Mouse (Mus musculus) lung, postnatal 14 days (tissue): Measurements from ENCODE around the gene Gm10053.

ENCODE experiments used
- DNase-seq: peaks from one replicate; pipeline ENCODE4 v3.0.0; 2021

Gene Gm10053

DNA sequence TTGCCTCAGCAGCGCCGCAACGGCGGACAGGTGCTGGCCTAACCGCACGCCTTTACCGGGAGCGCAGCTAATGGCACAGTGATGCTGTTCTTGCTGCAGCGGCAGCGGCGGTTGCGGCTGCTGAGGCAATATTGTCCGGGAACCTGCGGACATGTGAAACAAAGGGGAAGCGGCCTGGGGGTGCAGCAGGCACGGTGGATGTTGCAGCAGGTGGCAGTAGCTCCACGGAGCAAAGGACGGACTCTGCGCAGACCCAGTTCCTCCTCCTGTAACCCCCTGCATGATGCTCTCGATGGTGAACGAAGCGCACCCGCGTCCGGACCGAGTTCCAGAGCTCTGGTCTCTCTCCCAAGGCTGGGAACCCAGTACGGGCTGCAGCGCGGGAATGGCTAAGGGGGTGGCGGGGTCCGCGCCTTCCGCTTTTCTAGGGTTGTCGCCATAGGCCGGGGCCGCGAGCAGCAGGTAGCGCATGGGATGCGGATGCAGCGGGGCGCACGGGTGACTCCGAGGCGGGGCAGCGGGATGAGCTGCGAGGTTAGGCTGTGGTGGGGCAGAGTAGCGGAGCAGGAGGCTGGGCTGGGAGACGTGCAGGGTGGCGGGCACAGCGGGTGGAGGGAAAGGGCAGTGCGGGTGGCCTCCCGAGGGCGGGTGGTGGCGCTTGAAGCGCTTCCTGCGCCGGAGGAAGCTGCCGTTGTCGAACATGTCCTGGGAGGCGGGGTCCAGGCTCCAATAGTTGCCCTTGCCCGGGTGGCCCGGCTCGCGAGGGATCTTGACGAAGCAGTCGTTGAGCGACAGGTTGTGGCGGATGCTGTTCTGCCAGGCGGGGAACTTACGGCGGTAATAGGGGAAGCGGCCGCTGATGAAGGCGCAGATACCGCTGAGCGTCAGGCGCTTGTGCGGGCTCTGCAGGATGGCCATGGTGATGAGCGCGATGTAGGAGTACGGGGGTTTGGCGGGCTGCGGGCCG is 24.4 kb downstream of the Gm10053 start:
- no peak for DNase-seq

DNA sequence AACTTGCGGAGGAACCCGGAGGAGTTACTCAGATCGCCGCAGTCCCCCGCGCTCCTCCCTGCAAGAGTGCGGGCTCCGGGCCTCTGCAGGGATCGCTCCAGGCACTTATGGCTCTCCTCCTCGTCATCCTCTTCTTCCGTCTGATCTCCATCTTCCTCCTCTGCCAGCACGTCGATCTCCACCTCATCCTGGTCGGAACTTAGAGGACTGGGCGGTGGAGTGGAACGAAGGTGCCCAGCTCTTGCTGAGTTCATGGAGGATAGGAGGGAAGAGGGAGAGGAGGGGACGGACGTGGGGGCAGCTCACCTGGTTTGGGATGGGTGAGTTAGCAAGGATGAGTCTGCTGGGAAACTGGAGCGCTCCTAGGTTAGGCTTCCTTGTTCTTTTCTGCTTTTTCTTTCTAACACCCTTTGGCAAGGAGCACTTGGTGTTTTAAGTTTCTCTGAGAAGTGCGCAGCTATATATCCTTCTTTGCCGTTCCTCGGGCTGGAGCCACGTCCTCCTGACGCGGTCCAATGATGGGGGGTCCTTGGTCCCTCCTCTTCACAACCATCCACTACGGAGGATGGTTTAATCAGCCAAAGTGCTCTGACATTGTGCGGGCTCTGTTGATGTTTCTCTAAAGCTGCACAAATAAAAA is 25.2 kb downstream of the Gm10053 start, which contains the start of gene Foxd4:
Gene Foxd4, minus strand, starts transcription at position 617 of the 640 bp plus-strand sequence.
- DNase-seq = no peak

DNA sequence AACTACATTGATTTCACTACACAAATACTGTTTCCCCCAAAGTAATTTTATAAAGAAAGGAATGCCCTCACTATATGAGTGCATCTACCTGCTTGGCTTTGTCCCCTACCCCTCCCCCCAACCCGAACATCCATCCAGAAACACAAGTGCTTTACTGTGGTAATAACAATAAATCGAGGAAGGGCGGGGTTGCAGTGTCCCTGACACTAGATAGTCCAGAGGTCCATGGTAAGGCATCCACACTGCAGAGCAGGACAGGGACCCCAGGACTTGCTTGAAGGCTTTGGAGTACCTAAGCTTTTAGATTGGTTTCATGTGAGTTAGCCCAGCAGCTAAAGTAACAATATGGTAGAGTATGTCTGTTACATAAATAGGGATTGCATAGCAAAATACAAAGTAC is 26.2 kb downstream of the Gm10053 start:
- DNase-seq = no peak

DNA sequence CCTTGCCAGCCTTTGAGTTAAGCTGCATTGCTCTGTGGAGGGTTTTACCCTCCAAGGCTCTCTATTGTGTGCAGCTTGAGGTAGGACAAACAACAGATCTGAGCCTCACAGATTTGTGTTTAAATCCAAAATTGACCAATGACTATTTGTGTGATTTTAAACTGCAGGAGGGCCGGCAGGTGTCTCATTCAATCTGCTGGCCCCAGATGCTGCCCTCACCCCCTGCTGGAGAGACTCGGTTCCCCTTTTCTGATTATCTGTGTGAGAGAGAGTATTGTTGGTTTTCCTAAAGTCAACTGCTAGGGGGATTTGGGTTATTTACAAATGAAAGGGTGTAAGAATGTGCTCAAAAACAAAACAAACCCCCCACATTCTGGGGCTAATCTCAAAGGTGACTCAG is 26.8 kb downstream of the Gm10053 start:
- DNase-seq = no peak

GRCm38 (mm10) chr19:24902821-24903220 is 27.3 kb downstream of the Gm10053 start:
- DNase-seq = no peak

- DNase-seq = no peak
Measured at GRCm38 (mm10) chr19:24907655-24908054, 32.2 kb downstream of the Gm10053 start.

DNA sequence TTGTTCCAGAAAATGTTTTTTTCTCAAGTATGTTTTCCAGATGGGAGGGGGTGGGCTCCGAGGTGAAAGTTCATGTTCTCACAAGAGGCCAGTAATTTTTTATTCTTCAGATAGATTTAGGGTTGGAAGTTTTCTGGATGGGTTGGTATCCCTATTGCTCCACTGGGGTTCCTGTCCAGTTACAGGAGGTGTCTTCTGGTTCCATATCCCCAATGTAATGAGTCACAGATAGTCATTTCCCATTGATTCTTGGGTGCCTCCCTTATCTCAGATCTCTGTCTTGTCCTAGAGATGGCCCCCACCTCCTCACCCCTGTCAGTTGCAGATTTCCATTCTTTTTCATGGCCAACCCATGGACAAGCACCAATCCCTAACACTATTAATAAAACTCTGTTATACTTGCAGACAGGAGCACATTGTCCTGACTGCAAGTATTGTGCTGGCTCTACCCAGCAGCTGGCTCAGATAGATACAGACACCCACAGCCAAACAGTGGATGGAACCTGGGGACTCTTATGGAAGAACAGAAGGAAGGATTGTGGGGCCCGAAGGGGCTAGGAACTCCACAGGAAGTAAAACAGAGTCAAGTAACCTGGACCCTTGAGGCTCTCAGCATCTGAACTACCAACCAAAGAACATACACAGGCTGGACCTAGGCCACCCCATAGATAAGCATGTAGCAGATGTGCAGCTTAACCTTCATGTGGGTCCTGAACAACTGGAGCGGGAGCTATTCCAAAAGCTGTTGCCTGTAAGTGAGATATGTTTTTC is 33.1 kb downstream of the Gm10053 start:
- no peak for DNase-seq

DNA sequence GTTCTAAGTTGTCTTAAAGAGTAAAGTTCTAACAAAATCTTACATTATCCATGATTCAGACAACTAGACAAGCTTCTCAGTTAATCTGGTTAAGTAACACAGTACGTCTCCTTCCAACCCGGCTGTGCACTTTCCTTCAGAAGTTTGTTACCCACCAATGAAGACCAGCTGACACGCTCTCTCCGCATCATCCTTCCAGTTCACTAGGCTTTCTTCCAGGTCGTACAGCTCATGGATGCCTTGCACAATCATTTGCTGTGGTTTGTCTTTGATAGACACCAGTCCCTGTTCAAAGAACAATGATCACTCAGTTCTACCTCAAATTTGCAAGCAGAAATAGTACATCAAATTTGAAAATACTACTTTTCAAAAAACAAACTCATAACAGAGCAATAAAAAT is 45.4 kb downstream of the Gm10053 start:
- DNase-seq = no peak
